Mouse (Mus musculus) kidney, embryonic 15.5 days (tissue): ENCODE measurements around the gene Mrpl28. TPM values are rescaled to one million over a fixed set of nuclear protein-coding genes. Genes with fewer than 3 reads are reported as not detected.
"Not testable (repeated sequence)": the region's sequence is repeated elsewhere in the genome, so short reads cannot be mapped to it uniquely, and the experiment has no call there.

Experiments used
- ATAC-seq: fragments of 200-750 bp; cut with Nextera tagmentation; replicated peaks from 2 replicates; pipeline ENCODE4 v1.8.0; 2017; ENCODE audit warnings: moderate TSS enrichment; ENCODE audit not compliant: low FRiP score
- H3K27ac ChIP-seq: fragments of 300-500 bp; sonication (generic); 2 replicates; pipeline ENCODE4 v1.5.1; 2015; ENCODE audit warnings: mild to moderate bottlenecking, inconsistent platforms
- H3K27me3 ChIP-seq: fragments of 300-500 bp; sonication (generic); 2 replicates; pipeline ENCODE4 v1.6.1; 2015; ENCODE audit warnings: inconsistent platforms
- H3K36me3 ChIP-seq: fragments of 300-500 bp; sonication (generic); 2 replicates; pipeline ENCODE4 v1.6.1; 2015; ENCODE audit warnings: inconsistent platforms
- H3K4me1 ChIP-seq: fragments of 300-500 bp; sonication (generic); 2 replicates; pipeline ENCODE4 v1.6.1; 2015; ENCODE audit warnings: inconsistent platforms
- H3K4me2 ChIP-seq: fragments of 300-500 bp; sonication (generic); 2 replicates; pipeline ENCODE4 v1.6.1; 2015; ENCODE audit warnings: moderate library complexity, mild to moderate bottlenecking, inconsistent platforms
- H3K4me3 ChIP-seq: fragments of 300-500 bp; sonication (generic); replicated peaks from 2 replicates; pipeline ENCODE4 v1.5.1; 2015; ENCODE audit warnings: mild to moderate bottlenecking, inconsistent platforms
- H3K9ac ChIP-seq: fragments of 300-500 bp; sonication (generic); 2 replicates; pipeline ENCODE4 v1.6.1; 2015; ENCODE audit warnings: mild to moderate bottlenecking, inconsistent platforms
- H3K9me3 ChIP-seq: fragments of 300-500 bp; sonication (generic); replicated peaks from 2 replicates; pipeline ENCODE4 v1.6.1; 2016; ENCODE audit warnings: inconsistent platforms
- WGBS: fragments of 180-500 bp; shearing (Covaris S2); methylation state at CpG from one replicate; pipeline ENCODE4 v1.1.7; 2015; ENCODE audit warnings: mixed read lengths; 5-methylcytosine and 5-hydroxymethylcytosine counted together
- polyA plus RNA-seq: library from polyadenylated mRNA; unstranded; fragments of >200 nt; fragmentation: Nextera tagmentation; extraction: Ambion mirVana; gene quantifications from 2 replicates; pipeline ENCODE4 v1.2.1, GENCODE M21; 2015

Mrpl28 gene
- polyA plus RNA-seq, result 207 and 218 TPM in 2 replicates

GRCm38 (mm10) chr17:26123267-26123684, at the start of gene Mrpl28:
TSS of gene Mrpl28 (plus strand) at chr17:26123500.
- peaks cover 15% of the 10 kb centered on the region for H3K27me3 ChIP-seq
- under 1% methylated on average over 32 of the region's 32 CpGs for WGBS
- no peaks in the 10 kb centered on the region for H3K9me3 ChIP-seq
- H3K4me2 ChIP-seq, result peak within 1 kb of the TSS; percentile 85
- H3K4me3 ChIP-seq, result peak within 1 kb of the TSS; percentile 85
- peak; percentile 92 for ATAC-seq
- peak within 1 kb of the TSS; percentile 81 for H3K9ac ChIP-seq
- H3K36me3 ChIP-seq, result peaks cover 33% of the 10 kb centered on the region
- H3K27ac ChIP-seq, result peak within 1 kb of the TSS; percentile 57
- peaks cover 23% of the 10 kb centered on the region for H3K4me1 ChIP-seq

GRCm38 (mm10) chr17:26075246-26075645, 48.1 kb upstream of the Mrpl28 start:
- H3K27me3 ChIP-seq, result peaks cover 11% of the 10 kb centered on the region; the same call in 1 of the 2 replicates
- peaks cover under 1% of the 10 kb centered on the region; the same call in 1 of the 2 replicates for H3K4me1 ChIP-seq
- no peaks in the 10 kb centered on the region for H3K36me3 ChIP-seq
- H3K4me2 ChIP-seq, result no peak overlapping the region
- H3K4me3 ChIP-seq, result no peak overlapping the region
- H3K27ac ChIP-seq, result no peak overlapping the region
- ATAC-seq, result no peak
- H3K9ac ChIP-seq, result no peak overlapping the region
- no peaks in the 10 kb centered on the region for H3K9me3 ChIP-seq
- 68% methylated on average over 3 of the region's 3 CpGs for WGBS

- WGBS, result 79% methylated on average over 2 of the region's 2 CpGs
- Histone ChIP-seq H3K9ac (no peak overlapping the region), H3K27me3 (no peaks in the 10 kb centered on the region)
Measured at GRCm38 (mm10) chr17:26078851-26079250, 44.4 kb upstream of the Mrpl28 start.

GRCm38 (mm10) chr17:26080867-26081266, 42.4 kb upstream of the Mrpl28 start:
- H3K27me3 ChIP-seq, result no peaks in the 10 kb centered on the region
- H3K4me2 ChIP-seq, result no peak overlapping the region
- peaks cover 7% of the 10 kb centered on the region; the same call in 1 of the 2 replicates for H3K4me1 ChIP-seq
- 28% methylated on average over 2 of the region's 2 CpGs for WGBS
- H3K36me3 ChIP-seq, result peaks cover 29% of the 10 kb centered on the region
- no peak overlapping the region for H3K9ac ChIP-seq
- H3K9me3 ChIP-seq, result no peaks in the 10 kb centered on the region
- peak; percentile 12; the same call in 1 of the 2 replicates for ATAC-seq
- H3K4me3 ChIP-seq, result no peak overlapping the region
- no peak overlapping the region for H3K27ac ChIP-seq

More at GRCm38 (mm10) chr17:26078851-26079250, 44.4 kb upstream of the Mrpl28 start:
- Histone ChIP-seq H3K36me3 (peaks cover 15% of the 10 kb centered on the region), H3K27ac (no peak overlapping the region), H3K4me1 (peaks cover 7% of the 10 kb centered on the region; the same call in 1 of the 2 replicates), H3K9me3 (no peaks in the 10 kb centered on the region), H3K4me2 (no peak overlapping the region), H3K4me3 (no peak overlapping the region)
- no peak for ATAC-seq

- 83% methylated on average over 9 of the region's 9 CpGs for WGBS
- no peak for ATAC-seq
- peaks cover 11% of the 10 kb centered on the region for H3K4me1 ChIP-seq
Measured at GRCm38 (mm10) chr17:26087059-26087564, 36.2 kb upstream of the Mrpl28 start.

GRCm38 (mm10) chr17:26089905-26090632, 33.2 kb upstream of the Mrpl28 start, which contains the start of gene Decr2:
TSS of gene Decr2 (minus strand) at chr17:26090337.
- peak within 1 kb of the TSS; percentile 66 for H3K4me3 ChIP-seq

More at GRCm38 (mm10) chr17:26087059-26087564, 36.2 kb upstream of the Mrpl28 start:
- Histone ChIP-seq H3K9me3 (no peaks in the 10 kb centered on the region), H3K36me3 (peaks cover 40% of the 10 kb centered on the region), H3K27me3 (no peaks in the 10 kb centered on the region), H3K4me2 (no peak overlapping the region), H3K4me3 (no peak overlapping the region), H3K27ac (no peak overlapping the region), H3K9ac (no peak overlapping the region)

GRCm38 (mm10) chr17:26094531-26095110, 28.7 kb upstream of the Mrpl28 start:
- no peak for ATAC-seq
- Histone ChIP-seq H3K4me1 (peaks cover 18% of the 10 kb centered on the region), H3K4me3 (peak overlapping the region; percentile 65), H3K27me3 (no peaks in the 10 kb centered on the region), H3K4me2 (peak overlapping the region; percentile 88), H3K9me3 (no peaks in the 10 kb centered on the region), H3K36me3 (peaks cover 19% of the 10 kb centered on the region), H3K9ac (peak overlapping the region; percentile 60), H3K27ac (peak overlapping the region; percentile 84)
- WGBS, result 22% methylated on average over 9 of the region's 9 CpGs

More at GRCm38 (mm10) chr17:26089905-26090632, 33.2 kb upstream of the Mrpl28 start, which contains the start of gene Decr2:
- no peaks in the 10 kb centered on the region for H3K9me3 ChIP-seq
- peak within 1 kb of the TSS; percentile 65 for H3K9ac ChIP-seq
- peaks cover 21% of the 10 kb centered on the region for H3K4me1 ChIP-seq
- whole genome bisulfite sequencing, result under 1% methylated on average over 32 of the region's 32 CpGs
- peak within 1 kb of the TSS; percentile 94 for H3K27ac ChIP-seq
- no peaks in the 10 kb centered on the region for H3K27me3 ChIP-seq
- H3K4me2 ChIP-seq, result peak within 1 kb of the TSS; percentile 86
- peaks cover 35% of the 10 kb centered on the region for H3K36me3 ChIP-seq
- peak; percentile 93 for ATAC-seq

GRCm38 (mm10) chr17:26095121-26095740, 28.1 kb upstream of the Mrpl28 start, which contains the start of gene Nme4:
TSS of gene Nme4 (minus strand) at chr17:26095602.
- peaks cover 19% of the 10 kb centered on the region for H3K36me3 ChIP-seq
- ATAC-seq, result peak; percentile 72
- H3K9me3 ChIP-seq, result no peaks in the 10 kb centered on the region
- H3K27ac ChIP-seq, result peak within 1 kb of the TSS; percentile 84
- peak within 1 kb of the TSS; percentile 60 for H3K9ac ChIP-seq
- H3K27me3 ChIP-seq, result no peaks in the 10 kb centered on the region
- peak within 1 kb of the TSS; percentile 88 for H3K4me2 ChIP-seq
- peaks cover 14% of the 10 kb centered on the region for H3K4me1 ChIP-seq
- WGBS, result 3% methylated on average over 47 of the region's 47 CpGs
- peak within 1 kb of the TSS; percentile 65 for H3K4me3 ChIP-seq

GRCm38 (mm10) chr17:26098461-26098860, 24.8 kb upstream of the Mrpl28 start:
- peaks cover 17% of the 10 kb centered on the region for H3K4me1 ChIP-seq
- H3K36me3 ChIP-seq, result 0 out of 2 replicates have a peak, but pooled peaks cover 3% of the 10 kb centered on the region
- H3K9me3 ChIP-seq, result no peaks in the 10 kb centered on the region
- no peak overlapping the region for H3K4me2 ChIP-seq
- no peak for ATAC-seq
- 93% methylated on average over 7 of the region's 7 CpGs for WGBS
- no peak overlapping the region for H3K27ac ChIP-seq
- no peak overlapping the region for H3K9ac ChIP-seq
- no peaks in the 10 kb centered on the region for H3K27me3 ChIP-seq
- H3K4me3 ChIP-seq, result no peak overlapping the region

- peaks cover 14% of the 10 kb centered on the region for H3K4me1 ChIP-seq
- H3K36me3 ChIP-seq, H3K4me3 ChIP-seq, H3K9ac ChIP-seq, H3K9me3 ChIP-seq, H3K27ac ChIP-seq, H3K4me2 ChIP-seq, H3K27me3 ChIP-seq, ATAC-seq: not testable (repeated sequence)
- 70% methylated on average over 3 of the region's 3 CpGs for WGBS
Measured at GRCm38 (mm10) chr17:26099316-26099715, 24.0 kb upstream of the Mrpl28 start.

GRCm38 (mm10) chr17:26100166-26100565, 23.1 kb upstream of the Mrpl28 start:
- ATAC-seq, result no peak

More at GRCm38 (mm10) chr17:26100166-26100565, 23.1 kb upstream of the Mrpl28 start:
- Histone ChIP-seq H3K4me1 (peaks cover 8% of the 10 kb centered on the region), H3K27me3 (no peaks in the 10 kb centered on the region), H3K9ac (no peak overlapping the region), H3K4me3 (no peak overlapping the region), H3K36me3 (no peaks in the 10 kb centered on the region), H3K4me2 (no peak overlapping the region), H3K9me3 (no peaks in the 10 kb centered on the region), H3K27ac (no peak overlapping the region)
- 45% methylated on average over 2 of the region's 2 CpGs for WGBS
